10 mouse cellular contexts compared by ENCODE assay signal in genomic region chr4:59546285-59547071, GRCm38 (mm10). TPM values are rescaled to one million over a fixed set of nuclear protein-coding genes. Genes with fewer than 3 reads are reported as not detected.
DNase-seq lines count a peak whose midpoint lies in the region; ATAC-seq and TF ChIP-seq lines count a peak whose summit lies in the region.
"Had no signal": no experiment of that assay in that cellular context is flagged by ENCODE, and none has a peak within 500 bp of the region (broad histone marks: within the 10 kb centered on the region; RNA-seq: fewer than 3 reads in every experiment).

No protein-coding gene starts in this region.

- 24% methylated on average over 7 of the region's 7 CpGs for WGBS in heart, adult 2 months
- WGBS in lung, embryonic 16.5 days, result 41% methylated on average over 7 of the region's 7 CpGs
- 51% methylated on average over 7 of the region's 7 CpGs for WGBS in intestine, embryonic 14.5 days
- 13% methylated on average over 7 of the region's 7 CpGs for WGBS in small intestine, adult 2 months

- no peak for TF ChIP-seq POLR2A in heart, adult 2 months (IDR thresholded peaks at IDR 0.05; ENCODE audit: insufficient read depth, low read depth, low read length)
- TF ChIP-seq POLR2A in small intestine, adult 2 months (IDR thresholded peaks at IDR 0.05; ENCODE audit: low read depth, low read length), result no peak

- H3K9ac ChIP-seq in heart, adult 2 months (ENCODE audit: low read depth, low read length), result peak overlapping the region; percentile 45; the same call in 1 of the 2 replicates
- H3K9ac ChIP-seq in lung, embryonic 16.5 days (ENCODE audit: low read length), result no peak overlapping the region; the same call in 1 of the 2 replicates
- no peak overlapping the region for H3K9ac ChIP-seq in intestine, embryonic 14.5 days (ENCODE audit: low read length)
- H3K9ac ChIP-seq: limb, embryonic 15.5 days had no signal

- no peak for DNase-seq in heart, adult 2 months
- DNase-seq in heart, postnatal 4 days, result no peak
- no peak for DNase-seq in lung, adult 18-20 months
- DNase-seq in intestine, embryonic 14.5 days (ENCODE audit: low spot score), result no peak
- no peak for DNase-seq in urinary bladder, postnatal 25 days (ENCODE audit: low spot score)
- DNase-seq: gastrocnemius, postnatal 10 days had no signal

- intact Hi-C loops in heart, adult 2 months (cut with DNase I), result loop anchor here (10.0 kb wide), 1 partner anchor 542 kb away; the partner anchor contains the start of gene Gm20503

- no peaks in the 10 kb centered on the region for H3K9me3 ChIP-seq in lung, embryonic 16.5 days (ENCODE audit: control insufficient read depth, low read length)
- H3K9me3 ChIP-seq in intestine, embryonic 14.5 days (ENCODE audit: control insufficient read depth, low read length), result no peaks in the 10 kb centered on the region
- H3K9me3 ChIP-seq: limb, embryonic 15.5 days had no signal

- TF ChIP-seq CTCF in heart, adult 2 months (IDR thresholded peaks at IDR 0.05), result no peak
- no peak for TF ChIP-seq CTCF in small intestine, adult 2 months (IDR thresholded peaks at IDR 0.05; ENCODE audit: extremely low read depth, insufficient read length, insufficient replicate concordance, low read depth, low read length)

- peak overlapping the region; percentile 18 for H3K4me2 ChIP-seq in lung, embryonic 16.5 days (ENCODE audit: low read depth, low read length)
- H3K4me2 ChIP-seq in intestine, embryonic 14.5 days (ENCODE audit: low read length), result peak overlapping the region; percentile 94

- peaks cover 5% of the 10 kb centered on the region for H3K4me1 ChIP-seq in heart, adult 2 months (ENCODE audit: control insufficient read depth, insufficient read depth, low read length)
- H3K4me1 ChIP-seq in lung, embryonic 16.5 days (replicated peaks; ENCODE audit: control insufficient read depth, insufficient read depth, low read length), result peaks cover 14% of the 10 kb centered on the region
- peaks cover 16% of the 10 kb centered on the region for H3K4me1 ChIP-seq in intestine, embryonic 14.5 days (replicated peaks; ENCODE audit: control insufficient read depth, insufficient read depth, low read length)
- H3K4me1 ChIP-seq in small intestine, adult 2 months (ENCODE audit: control insufficient read depth, insufficient read depth, insufficient read length, low read length), result peaks cover 2% of the 10 kb centered on the region; the same call in 1 of the 2 replicates

- H3K4me3 ChIP-seq in heart, adult 2 months, result peak overlapping the region; percentile 62
- no peak overlapping the region for H3K4me3 ChIP-seq in lung, embryonic 16.5 days (ENCODE audit: low read length)
- H3K4me3 ChIP-seq in intestine, embryonic 14.5 days (ENCODE audit: low read depth, low read length), result peak overlapping the region; percentile 88; the same call in 1 of the 2 replicates
- H3K4me3 ChIP-seq in small intestine, adult 2 months (ENCODE audit: low read depth, low read length), result no peak overlapping the region

- TF ChIP-seq EP300 in heart, adult 2 months (IDR thresholded peaks at IDR 0.05; ENCODE audit: insufficient read depth, low read depth, low read length), result no peak

- H3K27ac ChIP-seq in heart, adult 2 months, result peak overlapping the region; percentile 1; the same call in 1 of the 2 replicates
- H3K27ac ChIP-seq in lung, embryonic 16.5 days (ENCODE audit: low read length), result no peak overlapping the region
- H3K27ac ChIP-seq in intestine, embryonic 14.5 days (ENCODE audit: low read depth), result no peak overlapping the region
- H3K27ac ChIP-seq in small intestine, adult 2 months (ENCODE audit: insufficient read depth, low read depth, low read length), result peak overlapping the region; percentile 8; the same call in 1 of the 2 replicates
- H3K27ac ChIP-seq: limb, embryonic 15.5 days had no signal

- H3K79me2 ChIP-seq in heart, adult 2 months (replicated peaks; ENCODE audit: control insufficient read depth, insufficient read depth, low read length), result no peaks in the 10 kb centered on the region; the same call in 1 of the 2 replicates

- ATAC-seq in lung, embryonic 16.5 days (ENCODE audit: low read depth), result no peak
- no peak for ATAC-seq in intestine, embryonic 14.5 days (replicated peaks; ENCODE audit: low FRiP score, low TSS enrichment, low read depth)
- no peak for ATAC-seq in monocyte, adult 5-6 weeks (replicated peaks; ENCODE audit: insufficient number of reproducible peaks, low FRiP score, low TSS enrichment, poor library complexity, severe bottlenecking)

- no peaks in the 10 kb centered on the region for H3K27me3 ChIP-seq in heart, adult 2 months (ENCODE audit: control insufficient read depth, insufficient read depth, low read length)
- H3K27me3 ChIP-seq in lung, embryonic 16.5 days (ENCODE audit: control insufficient read depth, insufficient read depth, low read depth, low read length), result no peaks in the 10 kb centered on the region
- H3K27me3 ChIP-seq in intestine, embryonic 14.5 days (replicated peaks; ENCODE audit: control insufficient read depth, insufficient read depth, low read length), result no peaks in the 10 kb centered on the region
- H3K27me3 ChIP-seq in small intestine, adult 2 months (ENCODE audit: control insufficient read depth, insufficient read depth, low read length), result no peaks in the 10 kb centered on the region
- H3K27me3 ChIP-seq: limb, embryonic 15.5 days had no signal

- peaks cover 13% of the 10 kb centered on the region for H3K36me3 ChIP-seq in heart, adult 2 months (ENCODE audit: control insufficient read depth, insufficient read depth, low read length)
- H3K36me3 ChIP-seq in lung, embryonic 16.5 days (ENCODE audit: control insufficient read depth, insufficient read depth, low read length), result no peaks in the 10 kb centered on the region
- H3K36me3 ChIP-seq in intestine, embryonic 14.5 days (ENCODE audit: control insufficient read depth, insufficient read depth, low read length), result no peaks in the 10 kb centered on the region
- no peaks in the 10 kb centered on the region for H3K36me3 ChIP-seq in small intestine, adult 2 months (ENCODE audit: control insufficient read depth, insufficient read depth, low read length)
- H3K36me3 ChIP-seq: limb, embryonic 15.5 days had no signal

RNA-seq across cellular contexts. Expression of gene Ptbp3, which starts 2.7 kb away (rescaled TPM):
- total RNA-seq in heart, adult 2 months (2021), result 10 to 100 TPM; 25.0 to 27.0 TPM
- polyA plus RNA-seq in heart, adult 2 months (2012; rRNA removed), result 13.2 and 23.3 TPM in 2 replicates
- total RNA-seq in heart, postnatal 4 days (2021), result 10 to 100 TPM; 58.9 to 63.0 TPM
- 53.9 and 55.5 TPM in 2 replicates for polyA plus RNA-seq in lung, embryonic 16.5 days (2015; fragmentation: Nextera tagmentation; extraction: Ambion mirVana)
- 73.7 and 73.8 TPM in 2 replicates for polyA plus RNA-seq in intestine, embryonic 14.5 days (2014; fragmentation: Nextera tagmentation; extraction: Ambion mirVana)
- 20.1 and 45.8 TPM in 2 replicates for polyA plus RNA-seq in small intestine, adult 2 months (2012; rRNA removed)
- total RNA-seq in monocyte, adult 5-6 weeks (2017), result 282 to 348 TPM (median 308 TPM) in 3 replicates

RNA-seq across cellular contexts. Expression of gene Hsdl2, which starts 34.9 kb away (rescaled TPM):
- total RNA-seq in heart, adult 2 months (2021), result 100 to 1,000 TPM; 211 to 225 TPM
- 84.0 and 186 TPM in 2 replicates for polyA plus RNA-seq in heart, adult 2 months (2012; rRNA removed)
- total RNA-seq in heart, postnatal 4 days (2021), result 100 to 1,000 TPM; 220 to 227 TPM
- 23.8 and 26.3 TPM in 2 replicates for polyA plus RNA-seq in lung, embryonic 16.5 days (2015; fragmentation: Nextera tagmentation; extraction: Ambion mirVana)
- polyA plus RNA-seq in intestine, embryonic 14.5 days (2014; fragmentation: Nextera tagmentation; extraction: Ambion mirVana), result 15.8 and 17.5 TPM in 2 replicates
- polyA plus RNA-seq in small intestine, adult 2 months (2012; rRNA removed), result 2.5 and 3.8 TPM in 2 replicates
- total RNA-seq in monocyte, adult 5-6 weeks (2017), result 22.6 to 25.7 TPM (median 23.4 TPM) in 3 replicates

Comparison
In these comparisons a context has a peak if more than half of its experiments do, and no peak if none do; other contexts are left out.
1. H3K27ac ChIP-seq: peak in heart, adult 2 months (single experiment) and small intestine, adult 2 months (single experiment); none in lung, embryonic 16.5 days (single experiment) and intestine, embryonic 14.5 days (single experiment).
2. H3K4me3 ChIP-seq: peak in heart, adult 2 months (single experiment) and intestine, embryonic 14.5 days (single experiment); none in lung, embryonic 16.5 days (single experiment) and small intestine, adult 2 months (single experiment).